Mouse (Mus musculus) cerebellum, postnatal 10 days (tissue): ENCODE measurements around the gene Wdr25.

Experiments used
- DNase-seq, 2 experiments: peaks; one replicate each; pipeline ENCODE4 v3.0.0; 2021; ENCODE audit warnings: mixed read lengths in 2 of 2

The Wdr25 gene

GRCm38 (mm10) chr12:109071248-109071647 is 177.8 kb downstream of the Wdr25 start:
- peak; percentile 78 to 87 for DNase-seq

- DNase-seq = no peak
Measured at GRCm38 (mm10) chr12:109074106-109074505, 180.7 kb downstream of the Wdr25 start.

GRCm38 (mm10) chr12:109074777-109075285 is 181.4 kb downstream of the Wdr25 start:
- DNase-seq = no peak

GRCm38 (mm10) chr12:109077036-109077435 is 183.6 kb downstream of the Wdr25 start:
- no peak for DNase-seq
